Mouse (Mus musculus) cerebellum, postnatal 4 days (tissue): Measurements from ENCODE around the gene Col23a1.
"Not testable (repeated sequence)": the region's sequence is repeated elsewhere in the genome, so short reads cannot be mapped to it uniquely, and the experiment has no call there.

Source experiments
- DNase-seq, 2 experiments: peaks; one replicate each; pipeline ENCODE4 v3.0.0; 2022; ENCODE audit warnings: low spot score in 2 of 2, mixed read lengths in 1 of 2

Col23a1 gene

GRCm38 (mm10) chr11:51618894-51619408 lies 329.2 kb downstream of the Col23a1 start:
- DNase-seq = no peak

GRCm38 (mm10) chr11:51619409-51620060 lies 329.8 kb downstream of the Col23a1 start, which contains the start of gene Nhp2:
Nhp2 (plus strand) TSS chr11:51619735.
- DNase-seq = peak; percentile 80 to 93

- no peak for DNase-seq
Observed at GRCm38 (mm10) chr11:51620084-51620483, 330.4 kb downstream of the Col23a1 start.

GRCm38 (mm10) chr11:51621776-51622175 lies 332.1 kb downstream of the Col23a1 start:
- DNase-seq = no peak

GRCm38 (mm10) chr11:51622971-51623491 lies 333.3 kb downstream of the Col23a1 start:
- DNase-seq = no peak

- no peak for DNase-seq
Observed at GRCm38 (mm10) chr11:51625187-51625820, 335.6 kb downstream of the Col23a1 start.

- DNase-seq = no peak
Observed at GRCm38 (mm10) chr11:51627425-51627824, 337.7 kb downstream of the Col23a1 start.

- no peak for DNase-seq
Observed at GRCm38 (mm10) chr11:51627907-51628306, 338.2 kb downstream of the Col23a1 start.

- no peak for DNase-seq
Observed at GRCm38 (mm10) chr11:51629651-51630314, 340.1 kb downstream of the Col23a1 start.

GRCm38 (mm10) chr11:51632130-51632753 lies 342.5 kb downstream of the Col23a1 start:
- DNase-seq = no peak

- DNase-seq = not testable (repeated sequence)
Observed at GRCm38 (mm10) chr11:51633200-51633599, 343.5 kb downstream of the Col23a1 start.
